Mouse (Mus musculus) kidney, adult 18-20 months (tissue): Measurements from ENCODE around the gene Clec2l.

Experiments
- DNase-seq: peaks from one replicate; pipeline ENCODE4 v3.0.0; 2021

Gene Clec2l

GRCm38 (mm10) chr6:38672011-38672410 is 9.1 kb downstream of the Clec2l start:
- DNase-seq: no peak

GRCm38 (mm10) chr6:38676217-38676616 is 13.3 kb downstream of the Clec2l start:
- DNase-seq: no peak

- no peak for DNase-seq
Observed at GRCm38 (mm10) chr6:38676723-38677122, 13.9 kb downstream of the Clec2l start.

GRCm38 (mm10) chr6:38677629-38678028 is 14.8 kb downstream of the Clec2l start:
- DNase-seq: no peak

- no peak for DNase-seq
Observed at GRCm38 (mm10) chr6:38682532-38682931, 19.7 kb downstream of the Clec2l start.

GRCm38 (mm10) chr6:38687216-38687615 is 24.3 kb downstream of the Clec2l start:
- DNase-seq: peak; percentile 32

GRCm38 (mm10) chr6:38688841-38689240 is 26.0 kb downstream of the Clec2l start:
- no peak for DNase-seq

- no peak for DNase-seq
Observed at GRCm38 (mm10) chr6:38690615-38691014, 27.7 kb downstream of the Clec2l start.

- no peak for DNase-seq
Observed at GRCm38 (mm10) chr6:38691052-38691451, 28.2 kb downstream of the Clec2l start.

GRCm38 (mm10) chr6:38692556-38692955 is 29.7 kb downstream of the Clec2l start:
- no peak for DNase-seq

GRCm38 (mm10) chr6:38695380-38696054 is 32.6 kb downstream of the Clec2l start:
- peak; percentile 80 for DNase-seq

GRCm38 (mm10) chr6:38696570-38696969 is 33.7 kb downstream of the Clec2l start:
- DNase-seq: no peak

GRCm38 (mm10) chr6:38698233-38698889 is 35.5 kb downstream of the Clec2l start:
- no peak for DNase-seq

GRCm38 (mm10) chr6:38701421-38701820 is 38.6 kb downstream of the Clec2l start:
- no peak for DNase-seq

GRCm38 (mm10) chr6:38702810-38703399 is 40.0 kb downstream of the Clec2l start:
- peak; percentile 32 for DNase-seq

GRCm38 (mm10) chr6:38703526-38703925 is 40.7 kb downstream of the Clec2l start:
- no peak for DNase-seq

- DNase-seq: peak; percentile 23
Observed at GRCm38 (mm10) chr6:38704264-38704984, 41.6 kb downstream of the Clec2l start.

- no peak for DNase-seq
Observed at GRCm38 (mm10) chr6:38710449-38710848, 47.6 kb downstream of the Clec2l start.

GRCm38 (mm10) chr6:38713957-38714898 is 51.4 kb downstream of the Clec2l start:
- no peak for DNase-seq

GRCm38 (mm10) chr6:38715881-38716280 is 53.0 kb downstream of the Clec2l start:
- no peak for DNase-seq

GRCm38 (mm10) chr6:38718625-38719024 is 55.8 kb downstream of the Clec2l start:
- no peak for DNase-seq

GRCm38 (mm10) chr6:38719229-38719628 is 56.4 kb downstream of the Clec2l start:
- DNase-seq: no peak
